Mouse (Mus musculus) myocyte (in vitro differentiated cells): ENCODE results near the gene Atn1. TPM values are rescaled to one million over a fixed set of nuclear protein-coding genes. Genes with fewer than 3 reads are reported as not detected.
A peak's percentile ranks its signal among the peaks of the same experiment; 100 is the strongest.

Experiments used
- H3K27me3 ChIP-seq: one replicate; pipeline ENCODE4 v1.6.1; 2011; ENCODE audit not compliant: control insufficient read depth, insufficient read depth, insufficient read length
- H3K36me3 ChIP-seq: one replicate; pipeline ENCODE4 v1.6.1; 2011; ENCODE audit not compliant: control insufficient read depth, insufficient read depth
- H3K4me2 ChIP-seq: one replicate; pipeline ENCODE4 v1.6.1; 2011; ENCODE audit warnings: low read depth, control low read depth
- H3K4me3 ChIP-seq: one replicate; pipeline ENCODE4 v1.5.1; 2011; ENCODE audit warnings: mild to moderate bottlenecking, control low read depth, moderate library complexity
- H3K79me2 ChIP-seq: one replicate; pipeline ENCODE4 v1.6.1; 2011; ENCODE audit not compliant: control insufficient read depth, insufficient read depth
- H3ac ChIP-seq: one replicate; pipeline ENCODE4 v1.6.1; 2011; ENCODE audit not compliant: control insufficient read depth, insufficient read length
- CEBPB ChIP-seq: IDR thresholded peaks from 2 replicates; pipeline ENCODE4 v1.6.1; 2011; ENCODE audit warnings: mild to moderate bottlenecking, moderate library complexity; ENCODE audit not compliant: poor library complexity, insufficient read depth, severe bottlenecking
- E2F4 ChIP-seq: IDR thresholded peaks from one replicate; pipeline ENCODE4 v1.6.1; 2011; ENCODE audit warnings: mild to moderate bottlenecking, control low read depth, moderate library complexity; ENCODE audit not compliant: insufficient read depth
- MAX ChIP-seq: IDR thresholded peaks from one replicate; pipeline ENCODE4 v1.6.1; 2011; ENCODE audit warnings: low read depth, mild to moderate bottlenecking, control low read depth
- MYOD1 ChIP-seq, 3 experiments: IDR thresholded peaks; one replicate each; pipeline ENCODE4 v1.6.1; 2011; ENCODE audit warnings: control low read depth in 2 of 3, low read depth in 2 of 3, mild to moderate bottlenecking in 2 of 3, moderate library complexity in 1 of 3; ENCODE audit not compliant: insufficient read length in 2 of 3, control insufficient read depth in 1 of 3
- MYOG ChIP-seq, 3 experiments: IDR thresholded peaks; one replicate each; pipeline ENCODE4 v1.6.1; 2011; ENCODE audit warnings: control low read depth in 2 of 3, low read depth in 2 of 3, mild to moderate bottlenecking in 2 of 3; ENCODE audit not compliant: insufficient read length in 2 of 3, control insufficient read depth in 1 of 3, insufficient read depth in 1 of 3
- POLR2A ChIP-seq: IDR thresholded peaks from one replicate; pipeline ENCODE4 v1.6.1; 2011; ENCODE audit warnings: low read depth, mild to moderate bottlenecking, control low read depth, moderate library complexity; ENCODE audit not compliant: insufficient read length
- POLR2AphosphoS2 ChIP-seq: IDR thresholded peaks from one replicate; pipeline ENCODE4 v1.6.1; 2011; ENCODE audit warnings: low read depth, control low read depth; ENCODE audit not compliant: insufficient read length
- REST ChIP-seq: IDR thresholded peaks from one replicate; pipeline ENCODE4 v1.6.1; 2011; ENCODE audit warnings: mild to moderate bottlenecking, control low read depth, moderate library complexity; ENCODE audit not compliant: insufficient read depth, insufficient read length
- SRF ChIP-seq: IDR thresholded peaks from one replicate; pipeline ENCODE4 v1.6.1; 2011; ENCODE audit warnings: low read depth; ENCODE audit not compliant: control insufficient read depth, insufficient read length
- TCF12 ChIP-seq: IDR thresholded peaks from one replicate; pipeline ENCODE4 v1.6.1; 2011; ENCODE audit warnings: mild to moderate bottlenecking, control low read depth; ENCODE audit not compliant: poor library complexity, insufficient read depth, severe bottlenecking
- TCF3 ChIP-seq: IDR thresholded peaks from one replicate; pipeline ENCODE4 v1.6.1; 2011; ENCODE audit warnings: low read depth, control low read depth; ENCODE audit not compliant: insufficient read length
- USF1 ChIP-seq: IDR thresholded peaks from one replicate; pipeline ENCODE4 v1.6.1; 2011; ENCODE audit warnings: low read depth, mild to moderate bottlenecking, control low read depth, moderate library complexity
- polyA plus RNA-seq: library from polyadenylated mRNA; unstranded; fragments of >200 nt; fragmentation: generic; extraction: Trizol; gene quantifications from one replicate; pipeline ENCODE4 v1.2.1, GENCODE M21; 2012; ENCODE audit warnings: missing spikeins

Gene Atn1
- polyA plus RNA-seq, 1 experiment = 39.4 TPM

DNA sequence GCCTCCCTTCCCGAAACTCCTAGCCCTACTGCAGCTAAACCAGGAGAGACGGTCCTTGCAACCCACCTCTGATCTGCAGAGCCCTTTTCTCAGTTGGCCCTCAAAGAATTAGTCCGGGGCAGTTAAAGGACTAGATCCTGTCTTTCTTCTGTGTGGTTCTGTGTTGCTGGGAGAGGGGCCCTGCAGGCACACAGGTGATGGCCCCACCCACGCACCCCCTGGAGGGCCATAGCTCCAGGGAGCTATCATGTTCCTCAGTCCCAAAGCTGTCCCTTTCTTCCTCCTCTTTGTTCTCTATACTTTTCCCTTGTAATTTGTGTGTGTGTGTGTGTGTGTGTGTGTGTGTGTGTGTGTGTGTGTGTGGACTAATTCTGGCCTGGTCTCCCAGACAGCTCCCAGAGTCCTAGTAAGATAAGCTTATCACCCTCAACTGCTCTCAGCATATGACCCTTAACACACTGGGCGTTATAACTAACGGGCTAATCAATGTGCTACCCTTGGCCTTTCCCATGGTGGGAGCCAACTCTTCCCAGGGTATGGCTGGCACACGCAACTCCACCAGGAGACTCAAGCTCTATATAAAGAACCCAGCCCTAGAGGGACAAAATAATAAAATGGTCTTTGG lies 36.9 kb downstream of the Atn1 start:
- TF ChIP-seq E2F4 (no peak), SRF (no peak), CEBPB (no peak), MYOD1 (IDR thresholded peaks at IDR 0.05; ENCODE audit: control insufficient read depth in 1 of 3, insufficient read length in 2 of 3, low read depth in 2 of 3) (no peak), TCF12 (no peak), MYOG (IDR thresholded peaks at IDR 0.05; ENCODE audit: control insufficient read depth in 1 of 3, insufficient read depth in 1 of 3, insufficient read length in 2 of 3, low read depth in 2 of 3) (no peak), REST (no peak), USF1 (no peak)
- Histone ChIP-seq H3K4me3 (no peak overlapping the region), H3ac (no peak overlapping the region), H3K36me3 (peaks cover 18% of the 10 kb centered on the region), H3K27me3 (no peaks in the 10 kb centered on the region), H3K4me2 (no peak overlapping the region), H3K79me2 (peaks cover 2% of the 10 kb centered on the region)

GRCm38 (mm10) chr6:124718703-124719102 lies 37.6 kb downstream of the Atn1 start:
- Histone ChIP-seq H3K36me3 (peaks cover 22% of the 10 kb centered on the region), H3ac (no peak overlapping the region), H3K79me2 (peaks cover 9% of the 10 kb centered on the region), H3K4me2 (no peak overlapping the region), H3K4me3 (no peak overlapping the region), H3K27me3 (no peaks in the 10 kb centered on the region)
- TF ChIP-seq USF1 (no peak), MYOD1 (IDR thresholded peaks at IDR 0.05; ENCODE audit: control insufficient read depth in 1 of 3, insufficient read length in 2 of 3, low read depth in 2 of 3) (no peak), MYOG (IDR thresholded peaks at IDR 0.05; ENCODE audit: control insufficient read depth in 1 of 3, insufficient read depth in 1 of 3, insufficient read length in 2 of 3, low read depth in 2 of 3) (no peak), REST (no peak), TCF12 (no peak), MAX (no peak), POLR2A (no peak)

DNA sequence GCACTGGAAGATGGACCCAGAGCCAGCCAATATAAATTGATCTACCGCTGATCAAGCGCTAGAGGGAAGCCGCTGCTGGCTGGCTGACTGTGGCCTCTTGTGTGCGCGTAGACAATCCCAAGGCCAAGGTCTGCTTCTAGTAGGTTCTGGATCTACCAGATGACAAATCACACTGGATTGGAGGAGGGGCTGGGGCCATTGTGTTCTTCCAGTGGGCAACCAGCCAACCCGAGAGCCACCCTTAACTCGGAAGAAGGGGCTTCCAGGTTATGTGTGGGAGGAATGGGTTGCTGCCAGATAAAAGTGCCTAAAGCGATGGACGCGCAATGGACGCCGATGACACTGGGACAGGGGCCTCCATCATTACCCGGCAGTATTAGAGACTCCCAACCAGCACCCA lies 38.4 kb downstream of the Atn1 start:
- Histone ChIP-seq H3K27me3 (no peaks in the 10 kb centered on the region), H3K79me2 (peaks cover 17% of the 10 kb centered on the region), H3ac (no peak overlapping the region), H3K4me2 (no peak overlapping the region), H3K36me3 (peaks cover 22% of the 10 kb centered on the region), H3K4me3 (no peak overlapping the region)
- TF ChIP-seq REST (no peak), POLR2A (no peak), POLR2AphosphoS2 (no peak), TCF3 (no peak), MYOG (IDR thresholded peaks at IDR 0.05; ENCODE audit: control insufficient read depth in 1 of 3, insufficient read depth in 1 of 3, insufficient read length in 2 of 3, low read depth in 2 of 3) (no peak), CEBPB (no peak), SRF (no peak), TCF12 (no peak), E2F4 (no peak), MAX (no peak), USF1 (no peak), MYOD1 (IDR thresholded peaks at IDR 0.05; ENCODE audit: control insufficient read depth in 1 of 3, insufficient read length in 2 of 3, low read depth in 2 of 3) (no peak)

GRCm38 (mm10) chr6:124716864-124717490 lies 39.3 kb downstream of the Atn1 start:
- Histone ChIP-seq H3K79me2 (peaks cover 23% of the 10 kb centered on the region), H3K36me3 (peaks cover 22% of the 10 kb centered on the region), H3K27me3 (no peaks in the 10 kb centered on the region), H3ac (no peak overlapping the region), H3K4me3 (no peak overlapping the region), H3K4me2 (no peak overlapping the region)
- TF ChIP-seq USF1 (no peak), E2F4 (no peak), POLR2AphosphoS2 (no peak), REST (no peak), POLR2A (no peak), MYOG (IDR thresholded peaks at IDR 0.05; ENCODE audit: control insufficient read depth in 1 of 3, insufficient read depth in 1 of 3, insufficient read length in 2 of 3, low read depth in 2 of 3) (no peak)

DNA sequence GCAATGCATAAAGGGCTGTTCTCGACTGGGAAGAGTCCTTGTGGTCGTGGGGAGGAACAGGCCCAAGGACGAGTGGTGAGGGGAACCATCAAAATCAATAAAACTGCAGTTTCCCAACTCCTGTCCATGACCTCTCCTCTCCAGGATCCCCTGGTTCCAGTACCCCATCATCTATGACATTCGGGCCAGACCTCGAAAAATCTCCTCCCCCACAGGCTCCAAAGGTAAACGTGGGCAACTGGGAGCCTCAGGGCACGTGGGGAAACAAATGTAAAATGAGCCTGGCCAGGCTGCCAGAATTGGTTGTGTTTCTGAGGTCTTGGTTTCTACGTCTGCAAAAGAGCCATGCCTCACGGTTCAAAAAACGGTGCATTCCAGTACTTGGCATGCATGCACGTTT lies 43.4 kb downstream of the Atn1 start:
- Histone ChIP-seq H3K79me2 (peaks cover 62% of the 10 kb centered on the region), H3ac (peak overlapping the region; percentile 91), H3K36me3 (peaks cover 22% of the 10 kb centered on the region), H3K4me2 (peak overlapping the region; percentile 99), H3K27me3 (no peaks in the 10 kb centered on the region), H3K4me3 (peak overlapping the region; percentile 76)
- TF ChIP-seq USF1 (no peak), TCF12 (no peak), MYOD1 (IDR thresholded peaks at IDR 0.05; ENCODE audit: control insufficient read depth in 1 of 3, insufficient read length in 2 of 3, low read depth in 2 of 3) (no peak), POLR2A (no peak), MAX (no peak), SRF (no peak), MYOG (IDR thresholded peaks at IDR 0.05; ENCODE audit: control insufficient read depth in 1 of 3, insufficient read depth in 1 of 3, insufficient read length in 2 of 3, low read depth in 2 of 3) (no peak), CEBPB (no peak)
